Mouse (Mus musculus): Measurements from ENCODE around the gene Ric8a.

DNA sequence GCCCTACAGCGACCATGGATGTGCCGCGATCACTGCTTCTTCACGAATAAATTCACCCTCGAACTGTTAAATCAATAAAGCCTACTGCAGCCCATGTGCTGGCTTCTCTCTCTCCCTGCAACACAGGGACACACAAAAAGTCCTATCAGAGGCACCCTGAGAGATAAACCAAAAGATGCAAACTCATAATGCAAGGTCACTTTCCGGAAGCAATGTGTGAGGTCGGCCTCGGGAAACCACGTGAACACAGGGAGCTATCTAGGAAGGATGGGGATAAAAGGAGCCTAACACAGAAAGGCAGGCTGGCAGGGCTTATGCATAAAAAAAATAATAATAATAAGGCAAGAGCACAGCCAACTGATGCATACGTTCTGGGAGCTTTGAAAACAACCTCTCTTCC is 10.1 kb upstream of the Ric8a start:
- no peak for TF ChIP-seq POLR2A (IDR thresholded peaks at IDR 0.05; ENCODE audit: borderline replicate concordance, extremely low read depth, insufficient read depth, insufficient read length, poor library complexity, severe bottlenecking)
- TF ChIP-seq CTCF (IDR thresholded peaks at IDR 0.05; ENCODE audit: borderline replicate concordance, extremely low read depth, insufficient read depth, insufficient read length), result no peak
